Mouse (Mus musculus): ENCODE measurements around the gene Nlrp5.
"Not testable (repeated sequence)": the region's sequence is repeated elsewhere in the genome, so short reads cannot be mapped to it uniquely, and the experiment has no call there.

Nlrp5 gene

GRCm38 (mm10) chr7:23385589-23385988, at the start of gene Nlrp5:
Gene Nlrp5 (plus strand): TSS chr7:23385889.
- DNase-seq: no peak

GRCm38 (mm10) chr7:23358311-23358710, 27.4 kb upstream of the Nlrp5 start:
- DNase-seq: not testable (repeated sequence)

GRCm38 (mm10) chr7:23470201-23470600, 84.5 kb downstream of the Nlrp5 start:
- DNase-seq: not testable (repeated sequence)

DNA sequence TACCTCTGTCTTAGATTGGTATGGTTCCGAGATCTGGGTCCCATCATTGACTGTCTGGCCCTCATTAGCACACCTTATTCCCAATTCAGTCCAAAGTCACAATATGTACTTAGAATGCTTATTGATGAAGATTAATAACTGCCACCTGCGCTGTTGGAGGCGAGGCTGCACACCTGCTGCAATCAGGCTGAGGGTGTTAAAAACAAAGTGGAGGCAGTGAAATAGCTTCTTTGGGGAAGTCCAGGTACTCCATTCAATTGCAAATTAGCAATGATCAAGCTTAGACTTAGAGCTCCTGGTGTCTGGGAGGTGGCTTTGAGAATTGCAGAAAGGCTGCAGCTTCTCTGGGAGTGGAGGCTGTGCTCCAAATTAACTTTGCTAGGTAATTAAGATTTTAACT, 85.1 kb downstream of the Nlrp5 start:
- DNase-seq: not testable (repeated sequence)

DNA sequence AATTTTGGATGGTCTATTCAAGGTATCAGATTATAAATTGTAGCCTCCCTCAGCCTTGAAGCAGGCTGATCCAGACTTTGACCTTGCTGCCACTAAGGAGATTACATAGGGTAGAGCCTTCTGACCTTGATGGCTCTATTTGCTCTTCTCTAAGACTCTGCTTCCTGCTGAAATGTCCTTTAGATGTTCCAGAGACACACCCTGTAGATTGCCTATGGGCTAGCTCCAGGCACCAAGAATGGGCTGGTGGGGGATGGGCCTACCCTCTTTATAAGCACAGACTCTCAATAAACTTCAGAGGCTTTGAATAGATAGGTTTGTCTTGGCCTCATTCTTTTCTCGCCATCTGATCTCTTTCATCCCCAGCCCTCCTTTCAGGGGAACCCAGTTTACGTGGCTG, 87.2 kb downstream of the Nlrp5 start:
- not testable (repeated sequence) for DNase-seq

All from cerebellum, postnatal 14 days (tissue).